Mouse (Mus musculus) midbrain, embryonic 12.5 days (tissue): Measurements from ENCODE around the gene Tcp11l2. TPM values are rescaled to one million over a fixed set of nuclear protein-coding genes. Genes with fewer than 3 reads are reported as not detected.
A peak's percentile ranks its signal among the peaks of the same experiment; 100 is the strongest.

Source experiments
- ATAC-seq: fragments of 200-750 bp; cut with Nextera tagmentation; 2 replicates; pipeline ENCODE4 v1.8.0; 2017; ENCODE audit warnings: low read depth, moderate TSS enrichment, moderate library complexity; ENCODE audit not compliant: low FRiP score
- H3K27ac ChIP-seq: fragments of 300-500 bp; sonication (generic); replicated peaks from 2 replicates; pipeline ENCODE4 v1.5.1; 2016; ENCODE audit warnings: mild to moderate bottlenecking
- H3K27me3 ChIP-seq: fragments of 300-500 bp; sonication (generic); 2 replicates; pipeline ENCODE4 v1.6.1; 2016; ENCODE audit warnings: mild to moderate bottlenecking
- H3K36me3 ChIP-seq: fragments of 300-500 bp; sonication (generic); 2 replicates; pipeline ENCODE4 v1.6.1; 2016
- H3K4me1 ChIP-seq: fragments of 300-500 bp; sonication (generic); 2 replicates; pipeline ENCODE4 v1.6.1; 2016
- H3K4me2 ChIP-seq: fragments of 300-500 bp; sonication (generic); replicated peaks from 2 replicates; pipeline ENCODE4 v1.6.1; 2016; ENCODE audit warnings: mild to moderate bottlenecking, moderate library complexity
- H3K4me3 ChIP-seq: fragments of 300-500 bp; sonication (generic); 2 replicates; pipeline ENCODE4 v1.5.1; 2016; ENCODE audit warnings: mild to moderate bottlenecking
- H3K9ac ChIP-seq: fragments of 300-500 bp; sonication (generic); replicated peaks from 2 replicates; pipeline ENCODE4 v1.6.1; 2016; ENCODE audit warnings: mild to moderate bottlenecking, moderate library complexity
- H3K9me3 ChIP-seq: fragments of 300-500 bp; sonication (generic); 2 replicates; pipeline ENCODE4 v1.6.1; 2016; ENCODE audit warnings: mild to moderate bottlenecking
- WGBS: fragments of 180-500 bp; shearing (Covaris S2); methylation state at CpG from one replicate; pipeline ENCODE4 v1.1.7; 2016; 5-methylcytosine and 5-hydroxymethylcytosine counted together
- polyA plus RNA-seq: library from polyadenylated mRNA; unstranded; fragments of >200 nt; fragmentation: Nextera tagmentation; extraction: Ambion mirVana; gene quantifications from 2 replicates; pipeline ENCODE4 v1.2.1, GENCODE M21; 2016

Tcp11l2 gene
- polyA plus RNA-seq, 1 experiment from 2014 or later, result 15.8 TPM

- H3K27me3 ChIP-seq, result no peaks in the 10 kb centered on the region; the same call in 1 of the 2 replicates
- H3K4me3 ChIP-seq, result no peak overlapping the region
- WGBS, result 81% methylated on average over 8 of the region's 8 CpGs
- H3K27ac ChIP-seq, result no peak overlapping the region
- no peak for ATAC-seq
- H3K36me3 ChIP-seq, result no peaks in the 10 kb centered on the region
- H3K4me2 ChIP-seq, result no peak overlapping the region
- no peaks in the 10 kb centered on the region for H3K9me3 ChIP-seq
- H3K4me1 ChIP-seq, result peaks cover 4% of the 10 kb centered on the region; the same call in 1 of the 2 replicates
- no peak overlapping the region for H3K9ac ChIP-seq
Measured at GRCm38 (mm10) chr10:84613366-84613765, 36.9 kb downstream of the Tcp11l2 start.

- WGBS, result 83% methylated on average over 3 of the region's 3 CpGs
- H3K4me3 ChIP-seq, result no peak overlapping the region
- H3K36me3 ChIP-seq, result no peaks in the 10 kb centered on the region
- H3K27me3 ChIP-seq, result no peaks in the 10 kb centered on the region; the same call in 1 of the 2 replicates
- H3K27ac ChIP-seq, result no peak overlapping the region
- H3K9ac ChIP-seq, result no peak overlapping the region
- ATAC-seq, result no peak
- H3K9me3 ChIP-seq, result no peaks in the 10 kb centered on the region
- no peak overlapping the region for H3K4me2 ChIP-seq
- H3K4me1 ChIP-seq, result peaks cover 4% of the 10 kb centered on the region; the same call in 1 of the 2 replicates
Measured at GRCm38 (mm10) chr10:84615076-84615475, 38.6 kb downstream of the Tcp11l2 start.

- Histone ChIP-seq H3K4me3 (peak within 1 kb of the TSS; percentile 71), H3K4me2 (peak within 1 kb of the TSS; percentile 71), H3K27ac (peak within 1 kb of the TSS; percentile 93), H3K9me3 (no peaks in the 10 kb centered on the region), H3K36me3 (no peaks in the 10 kb centered on the region), H3K4me1 (peaks cover 9% of the 10 kb centered on the region), H3K27me3 (no peaks in the 10 kb centered on the region), H3K9ac (peak within 1 kb of the TSS; percentile 62)
- ATAC-seq, result peak; percentile 96
- 7% methylated on average over 53 of the region's 53 CpGs for WGBS
Measured at GRCm38 (mm10) chr10:84621826-84622790, 45.7 kb downstream of the Tcp11l2 start, which contains the start of gene Polr3b. Gene Polr3b, plus strand, starts transcription at chr10:84622292.

GRCm38 (mm10) chr10:84631182-84631581, 54.8 kb downstream of the Tcp11l2 start:
- Histone ChIP-seq H3K9me3 (no peaks in the 10 kb centered on the region), H3K4me3 (no peak overlapping the region), H3K27ac (no peak overlapping the region), H3K4me1 (no peaks in the 10 kb centered on the region), H3K9ac (no peak overlapping the region), H3K36me3 (peaks cover 29% of the 10 kb centered on the region), H3K4me2 (no peak overlapping the region), H3K27me3 (no peaks in the 10 kb centered on the region)
- WGBS, result 62% methylated on average over 5 of the region's 5 CpGs
- no peak for ATAC-seq

GRCm38 (mm10) chr10:84632005-84632404, 55.6 kb downstream of the Tcp11l2 start:
- Histone ChIP-seq H3K4me3 (no peak overlapping the region), H3K4me1 (no peaks in the 10 kb centered on the region), H3K27ac (no peak overlapping the region), H3K9me3 (no peaks in the 10 kb centered on the region), H3K27me3 (no peaks in the 10 kb centered on the region), H3K9ac (no peak overlapping the region), H3K36me3 (peaks cover 38% of the 10 kb centered on the region), H3K4me2 (no peak overlapping the region)
- no peak for ATAC-seq
- WGBS, result 86% methylated on average over 4 of the region's 4 CpGs

- no peak for ATAC-seq
- Histone ChIP-seq H3K9me3 (no peaks in the 10 kb centered on the region), H3K4me1 (no peaks in the 10 kb centered on the region), H3K36me3 (peaks cover 60% of the 10 kb centered on the region), H3K27me3 (no peaks in the 10 kb centered on the region), H3K4me3 (no peak overlapping the region), H3K9ac (no peak overlapping the region), H3K27ac (no peak overlapping the region), H3K4me2 (no peak overlapping the region)
- 95% methylated on average over 10 of the region's 10 CpGs for WGBS
Measured at GRCm38 (mm10) chr10:84636656-84637055, 60.2 kb downstream of the Tcp11l2 start.

GRCm38 (mm10) chr10:84638382-84638781, 62.0 kb downstream of the Tcp11l2 start:
- Histone ChIP-seq H3K27me3 (no peaks in the 10 kb centered on the region), H3K4me1 (no peaks in the 10 kb centered on the region), H3K4me2 (no peak overlapping the region), H3K9me3 (no peaks in the 10 kb centered on the region), H3K9ac (no peak overlapping the region), H3K27ac (no peak overlapping the region), H3K36me3 (peaks cover 50% of the 10 kb centered on the region), H3K4me3 (no peak overlapping the region)
- no peak for ATAC-seq
- whole genome bisulfite sequencing, result 91% methylated on average over 4 of the region's 4 CpGs

GRCm38 (mm10) chr10:84639525-84640287, 63.3 kb downstream of the Tcp11l2 start:
- Histone ChIP-seq H3K36me3 (peaks cover 47% of the 10 kb centered on the region), H3K9ac (no peak overlapping the region), H3K4me2 (no peak overlapping the region), H3K4me3 (no peak overlapping the region), H3K27ac (no peak overlapping the region), H3K9me3 (no peaks in the 10 kb centered on the region), H3K4me1 (no peaks in the 10 kb centered on the region), H3K27me3 (no peaks in the 10 kb centered on the region)
- 68% methylated on average over 4 of the region's 4 CpGs for WGBS
- no peak for ATAC-seq

- no peak overlapping the region for H3K4me2 ChIP-seq
- WGBS, result 68% methylated on average over 7 of the region's 7 CpGs
- H3K9ac ChIP-seq, result no peak overlapping the region
- no peaks in the 10 kb centered on the region for H3K4me1 ChIP-seq
- no peaks in the 10 kb centered on the region for H3K9me3 ChIP-seq
- no peak overlapping the region for H3K27ac ChIP-seq
- H3K27me3 ChIP-seq, result no peaks in the 10 kb centered on the region; the same call in 1 of the 2 replicates
- no peak for ATAC-seq
- H3K36me3 ChIP-seq, result peaks cover 38% of the 10 kb centered on the region
- H3K4me3 ChIP-seq, result no peak overlapping the region
Measured at GRCm38 (mm10) chr10:84640861-84641260, 64.4 kb downstream of the Tcp11l2 start.

- H3K27me3 ChIP-seq, result no peaks in the 10 kb centered on the region; the same call in 1 of the 2 replicates
- ATAC-seq, result no peak
- no peaks in the 10 kb centered on the region for H3K4me1 ChIP-seq
- no peak overlapping the region for H3K4me3 ChIP-seq
- H3K27ac ChIP-seq, result no peak overlapping the region
- no peaks in the 10 kb centered on the region for H3K9me3 ChIP-seq
- WGBS, result 83% methylated on average over 2 of the region's 2 CpGs
- H3K9ac ChIP-seq, result no peak overlapping the region
- no peak overlapping the region for H3K4me2 ChIP-seq
- peaks cover 32% of the 10 kb centered on the region for H3K36me3 ChIP-seq
Measured at GRCm38 (mm10) chr10:84641576-84641975, 65.2 kb downstream of the Tcp11l2 start.

- Histone ChIP-seq H3K27me3 (no peaks in the 10 kb centered on the region; the same call in 1 of the 2 replicates), H3K4me3 (no peak overlapping the region), H3K27ac (no peak overlapping the region), H3K4me2 (no peak overlapping the region), H3K36me3 (peaks cover 24% of the 10 kb centered on the region), H3K9me3 (no peaks in the 10 kb centered on the region), H3K9ac (no peak overlapping the region), H3K4me1 (no peaks in the 10 kb centered on the region)
- ATAC-seq, result no peak
- WGBS, result 78% methylated on average over 8 of the region's 8 CpGs
Measured at GRCm38 (mm10) chr10:84645940-84646339, 69.5 kb downstream of the Tcp11l2 start.
